Mouse (Mus musculus) midbrain, postnatal 0 days (tissue): ENCODE results near the gene Chn2. TPM values are rescaled to one million over a fixed set of nuclear protein-coding genes. Genes with fewer than 3 reads are reported as not detected.

ENCODE experiments used
- ATAC-seq: fragments of 200-750 bp; cut with Nextera tagmentation; 2 replicates; pipeline ENCODE4 v1.8.0; 2017; ENCODE audit warnings: moderate number of reproducible peaks, mild to moderate bottlenecking, moderate TSS enrichment, moderate library complexity; ENCODE audit not compliant: low FRiP score
- DNase-seq: peaks from one replicate; pipeline ENCODE4 v3.0.0-alpha.2; 2015; ENCODE audit warnings: low spot score
- H3K27ac ChIP-seq: fragments of 300-500 bp; sonication (generic); 2 replicates; pipeline ENCODE4 v1.5.1; 2014; ENCODE audit warnings: low read depth, mild to moderate bottlenecking, low read length, mixed read lengths
- H3K27me3 ChIP-seq: fragments of 300-500 bp; sonication (generic); 2 replicates; pipeline ENCODE4 v1.6.1; 2014; ENCODE audit warnings: low read length, control low read depth, mixed read lengths; ENCODE audit not compliant: insufficient read depth
- H3K36me3 ChIP-seq: fragments of 300-500 bp; sonication (generic); 2 replicates; pipeline ENCODE4 v1.6.1; 2014; ENCODE audit warnings: low read length, control low read depth, mixed read lengths; ENCODE audit not compliant: insufficient read depth
- H3K4me1 ChIP-seq: fragments of 300-500 bp; sonication (generic); 2 replicates; pipeline ENCODE4 v1.6.1; 2014; ENCODE audit warnings: mild to moderate bottlenecking, control low read depth, antibody characterized with exemption, low read length, mixed read lengths; ENCODE audit not compliant: insufficient read depth
- H3K4me2 ChIP-seq: fragments of 300-500 bp; sonication (generic); 2 replicates; pipeline ENCODE4 v1.6.1; 2014; ENCODE audit warnings: low read depth, mild to moderate bottlenecking, low read length, mixed read lengths; ENCODE audit not compliant: poor library complexity, severe bottlenecking
- H3K4me3 ChIP-seq: fragments of 300-500 bp; sonication (generic); 2 replicates; pipeline ENCODE4 v1.5.1; 2014; ENCODE audit warnings: low read depth, mild to moderate bottlenecking, low read length, moderate library complexity
- H3K9ac ChIP-seq: fragments of 300-500 bp; sonication (generic); replicated peaks from 2 replicates; pipeline ENCODE4 v1.6.1; 2014; ENCODE audit warnings: mild to moderate bottlenecking, low read length, moderate library complexity, mixed read lengths; ENCODE audit not compliant: poor library complexity, severe bottlenecking
- H3K9me3 ChIP-seq: fragments of 300-500 bp; sonication (generic); 2 replicates; pipeline ENCODE4 v1.6.1; 2016; ENCODE audit warnings: low read length, control low read depth
- CTCF ChIP-seq: IDR thresholded peaks from 2 replicates; pipeline ENCODE4 v1.5.1; 2016; ENCODE audit warnings: antibody characterized with exemption, mild to moderate bottlenecking
- WGBS: fragments of 180-500 bp; shearing (Covaris S2); extraction: QIAGEN DNeasy Blood & Tissue Kit; methylation state at CpG from one replicate; pipeline ENCODE4 v1.1.7; 2014; 5-methylcytosine and 5-hydroxymethylcytosine counted together
- polyA plus RNA-seq: library from polyadenylated mRNA; unstranded; fragments of >200 nt; fragmentation: Nextera tagmentation; extraction: Ambion mirVana; gene quantifications from 2 replicates; pipeline ENCODE4 v1.2.1, GENCODE M21; 2015
- total RNA-seq: library from RNA; depleted of rRNA; stranded (reverse); fragments of >200 nt; gene quantifications from 2 replicates; pipeline ENCODE4 v1.2.3, GENCODE M21; 2014

The Chn2 gene
- total and polyA plus RNA-seq, 2 experiments from 2014 or later: 21.4 to 36.4 TPM

DNA sequence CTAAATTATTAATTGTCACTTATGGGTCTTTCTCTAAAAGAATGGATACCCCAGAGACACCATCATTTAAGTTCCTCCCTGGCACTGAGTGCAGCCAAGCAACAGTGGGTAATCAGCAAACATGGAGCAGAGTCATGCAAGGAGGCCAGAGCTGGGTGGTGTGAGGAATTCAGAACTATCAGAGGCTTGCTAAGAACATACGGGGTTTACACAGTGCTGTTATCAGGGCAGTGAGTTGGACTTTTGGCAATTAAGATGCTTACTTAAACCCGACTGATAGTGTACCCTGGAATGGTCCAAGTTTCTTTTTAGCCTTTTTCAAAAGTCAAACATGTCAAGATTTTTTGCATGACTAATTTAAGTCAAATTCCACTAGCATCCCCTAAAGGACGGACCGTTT, 160.2 kb downstream of the Chn2 start:
- Histone ChIP-seq H3K4me2 (no peak overlapping the region), H3K9ac (no peak overlapping the region), H3K27ac (no peak overlapping the region), H3K36me3 (no peaks in the 10 kb centered on the region), H3K4me3 (no peak overlapping the region), H3K4me1 (peaks cover 3% of the 10 kb centered on the region), H3K27me3 (no peaks in the 10 kb centered on the region), H3K9me3 (no peaks in the 10 kb centered on the region)
- DNase-seq: no peak
- 24% methylated on average over 4 of the region's 4 CpGs for WGBS
- TF ChIP-seq CTCF: no peak
- ATAC-seq: no peak

DNA sequence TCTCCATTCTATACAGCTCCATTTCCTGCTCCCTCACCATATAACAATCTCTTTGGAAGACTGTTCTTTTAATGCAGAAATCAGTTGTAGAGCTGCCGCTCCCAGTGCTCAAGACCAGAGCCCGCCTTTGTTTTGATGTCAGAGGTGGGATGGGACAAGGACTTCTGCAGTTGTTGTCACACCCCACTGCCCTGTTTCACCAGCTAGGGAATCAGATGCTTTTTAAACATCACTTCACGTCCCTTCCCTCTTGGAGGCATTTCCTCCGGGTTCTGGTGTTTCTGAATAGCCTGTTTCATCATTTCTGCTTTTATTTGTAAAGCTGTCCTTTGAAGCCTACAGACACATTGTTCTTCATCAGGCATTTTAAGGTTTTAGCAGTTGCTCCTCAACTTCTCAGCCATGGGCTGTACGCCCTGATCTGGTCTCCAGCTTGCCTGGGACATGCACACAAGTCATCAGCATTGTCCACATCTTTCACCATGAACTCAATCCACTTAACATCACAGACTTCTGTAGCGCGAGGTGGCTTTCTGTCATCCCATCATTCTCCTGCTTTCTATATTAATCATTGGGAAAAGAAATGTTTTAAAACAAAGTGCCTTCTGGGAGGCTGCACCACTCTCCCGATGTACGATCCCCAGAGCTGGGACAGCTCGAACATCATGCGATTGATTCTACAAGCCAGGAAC, 160.8 kb downstream of the Chn2 start:
- H3K9me3 ChIP-seq: no peaks in the 10 kb centered on the region
- H3K36me3 ChIP-seq: no peaks in the 10 kb centered on the region
- ATAC-seq: no peak
- DNase-seq: no peak
- H3K27ac ChIP-seq: no peak overlapping the region
- WGBS: 35% methylated on average over 11 of the region's 11 CpGs
- H3K4me1 ChIP-seq: peaks cover 3% of the 10 kb centered on the region
- TF ChIP-seq CTCF: no peak
- no peak overlapping the region for H3K4me2 ChIP-seq
- H3K27me3 ChIP-seq: no peaks in the 10 kb centered on the region
- H3K9ac ChIP-seq: no peak overlapping the region
- no peak overlapping the region for H3K4me3 ChIP-seq

DNA sequence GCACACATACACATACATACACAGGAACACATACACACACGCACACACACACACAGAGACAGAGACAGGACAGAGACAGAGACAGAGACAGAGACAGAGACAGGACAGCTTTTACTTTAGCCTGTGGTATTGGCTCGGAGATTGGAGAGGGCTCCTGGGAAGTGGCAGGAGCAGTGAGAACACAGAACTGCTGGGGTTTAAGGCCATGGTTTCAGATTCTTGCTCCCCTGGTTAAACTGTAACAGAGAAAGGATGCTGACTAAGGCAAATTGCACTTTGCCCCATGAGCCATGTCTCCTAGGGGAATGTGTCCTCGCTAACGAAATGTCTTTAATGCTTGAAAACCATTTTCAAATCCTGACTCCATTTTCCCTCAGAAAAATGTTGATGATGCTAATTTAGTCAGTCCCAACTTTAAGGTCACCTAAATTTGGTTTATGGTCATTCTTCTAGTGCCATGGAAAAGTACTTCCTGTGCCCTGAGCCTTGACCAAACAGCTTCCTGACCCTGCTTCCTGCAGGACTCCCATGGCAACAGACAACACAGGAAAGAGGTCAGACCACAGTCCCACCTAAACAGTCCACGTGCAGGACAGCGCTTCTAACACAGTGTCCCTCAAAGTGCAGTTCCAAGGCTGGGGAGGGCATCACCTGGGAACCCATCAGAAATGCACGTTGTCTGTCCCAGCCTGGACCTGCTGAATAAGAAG, 163.1 kb downstream of the Chn2 start:
- H3K4me3 ChIP-seq: no peak overlapping the region
- no peaks in the 10 kb centered on the region for H3K36me3 ChIP-seq
- no peak overlapping the region for H3K27ac ChIP-seq
- no peaks in the 10 kb centered on the region for H3K27me3 ChIP-seq
- H3K4me2 ChIP-seq: no peak overlapping the region
- no peak overlapping the region for H3K9ac ChIP-seq
- no peaks in the 10 kb centered on the region for H3K9me3 ChIP-seq
- ATAC-seq (no peak), DNase-seq (no peak)
- peaks cover 3% of the 10 kb centered on the region for H3K4me1 ChIP-seq
- WGBS: 84% methylated on average over 7 of the region's 7 CpGs
- TF ChIP-seq CTCF: no peak

GRCm38 (mm10) chr6:54203316-54203715, 164.0 kb downstream of the Chn2 start:
- WGBS: 92% methylated on average over 2 of the region's 2 CpGs

GRCm38 (mm10) chr6:54203926-54204325, 164.6 kb downstream of the Chn2 start:
- Histone ChIP-seq H3K4me2 (no peak overlapping the region), H3K27me3 (no peaks in the 10 kb centered on the region), H3K27ac (no peak overlapping the region), H3K36me3 (no peaks in the 10 kb centered on the region), H3K4me1 (peaks cover 3% of the 10 kb centered on the region), H3K9me3 (no peaks in the 10 kb centered on the region), H3K9ac (no peak overlapping the region), H3K4me3 (no peak overlapping the region)
- ATAC-seq (no peak), DNase-seq (no peak)
- TF ChIP-seq CTCF: no peak
- 92% methylated on average over 6 of the region's 6 CpGs for WGBS

More at GRCm38 (mm10) chr6:54203316-54203715, 164.0 kb downstream of the Chn2 start:
- no peak for ATAC-seq
- Histone ChIP-seq H3K4me3 (no peak overlapping the region), H3K27me3 (no peaks in the 10 kb centered on the region), H3K27ac (no peak overlapping the region), H3K4me1 (peaks cover 3% of the 10 kb centered on the region), H3K4me2 (no peak overlapping the region), H3K36me3 (no peaks in the 10 kb centered on the region), H3K9ac (no peak overlapping the region), H3K9me3 (no peaks in the 10 kb centered on the region)
- DNase-seq: no peak
- TF ChIP-seq CTCF: no peak

DNA sequence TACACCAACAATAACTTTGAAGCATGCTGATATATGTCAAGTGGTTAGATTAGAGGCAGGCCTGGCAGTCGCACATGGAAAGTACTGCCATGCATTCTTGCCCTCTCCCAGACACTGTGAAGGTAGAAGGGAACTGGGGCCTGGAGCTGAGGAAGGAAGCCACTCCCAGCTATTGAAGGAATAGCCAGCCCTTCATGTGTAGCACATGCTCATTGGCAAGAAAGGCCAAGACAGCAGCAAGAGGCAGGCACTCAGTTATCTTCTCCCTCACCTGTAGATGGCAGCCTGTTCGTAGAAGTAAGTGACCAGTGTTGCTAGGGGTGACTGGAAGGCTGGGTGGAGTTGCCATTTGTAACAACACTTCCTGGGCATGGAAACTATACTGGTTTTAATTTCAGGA, 165.6 kb downstream of the Chn2 start:
- Histone ChIP-seq H3K9me3 (no peaks in the 10 kb centered on the region), H3K36me3 (no peaks in the 10 kb centered on the region), H3K27me3 (no peaks in the 10 kb centered on the region), H3K9ac (no peak overlapping the region), H3K4me2 (no peak overlapping the region), H3K4me1 (peaks cover 2% of the 10 kb centered on the region), H3K4me3 (no peak overlapping the region), H3K27ac (no peak overlapping the region)
- ATAC-seq (no peak), DNase-seq (no peak)
- peak; percentile 54 for TF ChIP-seq CTCF
- WGBS: 23% methylated on average over 2 of the region's 2 CpGs
